Comparison of ENCODE assay signal across 18 mouse cellular contexts in genomic region chr9:31849387-31849786, GRCm38 (mm10).
"Had no signal": no experiment of that assay in that cellular context is flagged by ENCODE, and none has a peak within 500 bp of the region (broad histone marks: within the 10 kb centered on the region; RNA-seq: fewer than 3 reads in every experiment).

No protein-coding gene starts in this region.

- H3K27me3 ChIP-seq: lung, embryonic 15.5 days; megakaryocyte, embryonic 14.5 days; midbrain, embryonic 13.5 days; midbrain, embryonic 15.5 days had no signal

- H3K36me3 ChIP-seq: lung, embryonic 15.5 days; midbrain, embryonic 13.5 days; midbrain, embryonic 15.5 days; neural tube, embryonic 12.5 days had no signal

- H3K9ac ChIP-seq: liver, postnatal 0 days; lung, embryonic 15.5 days; midbrain, embryonic 13.5 days; midbrain, embryonic 15.5 days; neural tube, embryonic 12.5 days had no signal

- H3K4me2 ChIP-seq: lung, embryonic 15.5 days; midbrain, embryonic 11.5 days; midbrain, embryonic 13.5 days; midbrain, embryonic 15.5 days; neural tube, embryonic 12.5 days had no signal

- H3K4me1 ChIP-seq: lung, embryonic 15.5 days; megakaryocyte, embryonic 14.5 days; midbrain, embryonic 13.5 days; midbrain, embryonic 15.5 days; neural tube, embryonic 12.5 days had no signal

- DNase-seq: liver, postnatal 0 days; lung, adult 2 months; lung, postnatal 14 days; lung, postnatal 36 days; retina, postnatal 1 day; right cerebral cortex, adult 18-20 months; spleen, adult 18-20 months; thymus, adult 18-20 months; thymus, postnatal 14 days; thymus, postnatal 36 days had no signal

- H3K27ac ChIP-seq: lung, embryonic 15.5 days; macrophage; midbrain, embryonic 13.5 days; midbrain, embryonic 15.5 days; neural tube, embryonic 12.5 days had no signal

- H3K4me3 ChIP-seq: lung, embryonic 15.5 days; megakaryocyte, embryonic 14.5 days; midbrain, embryonic 13.5 days; midbrain, embryonic 15.5 days; neural tube, embryonic 12.5 days had no signal

- ATAC-seq: liver, postnatal 0 days; lung, postnatal 0 days; midbrain, embryonic 13.5 days; midbrain, embryonic 15.5 days had no signal

- H3K9me3 ChIP-seq: lung, embryonic 15.5 days; megakaryocyte, embryonic 14.5 days; midbrain, embryonic 13.5 days; midbrain, embryonic 15.5 days; neural tube, embryonic 12.5 days had no signal
